Mouse (Mus musculus) E14TG2a.4 (cell line): ENCODE measurements at regions not wholly inside any gene's neighbourhood (a gene's known extent, or its start where the extent isn't known, plus 50 kb on each side); places are given as distances from the start of the nearest gene placed in this dataset.

Experiments used
- CTCF ChIP-seq: conservative IDR thresholded peaks from 2 replicates; pipeline ENCODE4 v1.5.1; 2014; ENCODE audit warnings: low read length
- NANOG ChIP-seq: IDR thresholded peaks from 2 replicates; pipeline ENCODE4 v1.6.1; 2014; ENCODE audit warnings: borderline replicate concordance, low read length, mixed read lengths
- POU5F1 ChIP-seq: IDR thresholded peaks from 2 replicates; pipeline ENCODE4 v1.6.1; 2014; ENCODE audit warnings: low read length, borderline replicate concordance

DNA sequence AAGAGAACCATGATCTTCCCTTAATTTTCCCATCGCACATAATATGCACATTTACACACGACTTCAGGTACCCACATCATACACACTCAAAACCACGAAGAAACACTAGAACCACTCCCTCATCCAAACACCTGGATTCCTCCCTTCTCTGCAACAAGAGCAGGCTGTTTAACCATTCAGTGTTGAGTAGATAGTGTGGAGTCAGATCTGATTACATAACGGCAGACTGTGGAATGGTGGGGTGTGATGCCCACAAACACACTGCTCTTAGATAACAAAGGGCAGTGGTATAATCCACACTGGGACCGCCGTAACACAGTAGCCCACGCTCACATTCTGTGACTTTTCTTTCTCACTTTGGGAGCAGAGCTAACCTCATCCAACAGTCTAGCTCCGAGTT lies 51.5 kb upstream of the Armc2 start:
- TF ChIP-seq CTCF (no peak), POU5F1 (no peak), NANOG (no peak)
